Mouse (Mus musculus) ovary, adult 2 months (tissue): ENCODE results near the gene Zfp951. TPM values are rescaled to one million over a fixed set of nuclear protein-coding genes. Genes with fewer than 3 reads are reported as not detected.

ENCODE experiments used
- polyA plus RNA-seq: library from polyadenylated mRNA; depleted of rRNA; stranded (reverse); fragments of >200 nt; gene quantifications from 2 replicates; pipeline ENCODE4 v1.2.3, GENCODE M21; 2012; rRNA removed

The Zfp951 gene
- polyA plus RNA-seq: 0.32 and 0.63 TPM in 2 replicates

DNA sequence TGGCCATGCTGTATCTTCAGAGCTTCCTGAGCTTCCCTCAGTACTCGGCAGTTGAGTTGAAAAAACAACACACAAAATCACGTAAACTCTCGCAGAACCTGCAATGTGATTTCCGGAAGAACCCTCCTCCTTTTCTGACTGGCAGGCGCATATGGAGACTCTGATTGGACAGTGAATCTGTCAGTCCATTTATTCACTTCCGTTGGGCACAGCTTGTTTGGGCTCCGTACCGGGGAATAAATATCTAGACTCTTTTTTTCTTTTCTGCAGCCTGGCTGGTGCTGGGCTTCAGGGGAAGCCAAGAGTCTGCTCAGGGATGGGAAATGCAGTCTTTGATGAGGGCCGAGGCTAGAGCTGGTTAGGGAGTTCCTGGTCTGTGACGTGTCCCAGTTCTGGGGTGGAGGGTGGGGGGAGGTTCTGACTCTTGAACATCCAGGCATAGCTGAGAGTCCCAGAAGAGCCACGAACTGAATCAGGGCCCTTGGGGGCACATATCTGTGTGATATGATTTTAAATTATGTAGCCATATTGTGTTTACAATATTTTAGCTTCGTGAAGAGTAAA is at the start of gene Zfp951:
Gene Zfp951, minus strand, starts transcription at position 109 of the 564 bp plus-strand sequence.

Other genes starting within 250 kb of the Zfp951 start
- 0.21 and 0.25 TPM in 2 replicates for gene Abcg3, start 122.6 kb upstream of the Zfp951 start, polyA plus RNA-seq